Mouse (Mus musculus) hindbrain, embryonic 12.5 days (tissue): ENCODE results near the gene Palm2. TPM values are rescaled to one million over a fixed set of nuclear protein-coding genes. Genes with fewer than 3 reads are reported as not detected.
A peak's percentile ranks its signal among the peaks of the same experiment; 100 is the strongest.

Experiments used
- ATAC-seq: fragments of 200-750 bp; cut with Nextera tagmentation; 2 replicates; pipeline ENCODE4 v1.8.0; 2017; ENCODE audit warnings: moderate TSS enrichment; ENCODE audit not compliant: low FRiP score
- H3K27ac ChIP-seq: fragments of 300-500 bp; sonication (generic); 2 replicates; pipeline ENCODE4 v1.5.1; 2016; ENCODE audit warnings: mild to moderate bottlenecking
- H3K27me3 ChIP-seq: fragments of 300-500 bp; sonication (generic); 2 replicates; pipeline ENCODE4 v1.6.1; 2016; ENCODE audit warnings: mild to moderate bottlenecking
- H3K36me3 ChIP-seq: fragments of 300-500 bp; sonication (generic); 2 replicates; pipeline ENCODE4 v1.6.1; 2016; ENCODE audit warnings: mild to moderate bottlenecking
- H3K4me1 ChIP-seq: fragments of 300-500 bp; sonication (generic); 2 replicates; pipeline ENCODE4 v1.6.1; 2016
- H3K4me2 ChIP-seq: fragments of 300-500 bp; sonication (generic); replicated peaks from 2 replicates; pipeline ENCODE4 v1.6.1; 2016; ENCODE audit warnings: mild to moderate bottlenecking
- H3K4me3 ChIP-seq: fragments of 300-500 bp; sonication (generic); 2 replicates; pipeline ENCODE4 v1.5.1; 2016; ENCODE audit warnings: mild to moderate bottlenecking
- H3K9ac ChIP-seq: fragments of 300-500 bp; sonication (generic); 2 replicates; pipeline ENCODE4 v1.6.1; 2016; ENCODE audit warnings: mild to moderate bottlenecking, moderate library complexity
- H3K9me3 ChIP-seq: fragments of 300-500 bp; sonication (generic); replicated peaks from 2 replicates; pipeline ENCODE4 v1.6.1; 2016; ENCODE audit warnings: mild to moderate bottlenecking
- whole genome bisulfite sequencing: fragments of 180-500 bp; shearing (Covaris S2); methylation state at CpG from one replicate; pipeline ENCODE4 v1.1.7; 2016; 5-methylcytosine and 5-hydroxymethylcytosine counted together
- polyA plus RNA-seq: library from polyadenylated mRNA; unstranded; fragments of >200 nt; fragmentation: Nextera tagmentation; extraction: Ambion mirVana; gene quantifications from 2 replicates; pipeline ENCODE4 v1.2.1, GENCODE M21; 2016

Gene Palm2
- polyA plus RNA-seq, 1 experiment from 2014 or later, result 6.0 TPM

GRCm38 (mm10) chr4:57656861-57657260 is 222.8 kb downstream of the Palm2 start:
- ATAC-seq, result no peak
- Histone ChIP-seq H3K36me3 (no peaks in the 10 kb centered on the region), H3K4me2 (no peak overlapping the region), H3K4me3 (no peak overlapping the region), H3K4me1 (peaks cover 13% of the 10 kb centered on the region), H3K27me3 (no peaks in the 10 kb centered on the region), H3K9ac (no peak overlapping the region), H3K27ac (no peak overlapping the region), H3K9me3 (no peaks in the 10 kb centered on the region)
- WGBS, result 89% methylated on average over 3 of the region's 3 CpGs

- no peaks in the 10 kb centered on the region for H3K27me3 ChIP-seq
- H3K4me2 ChIP-seq, result no peak overlapping the region
- H3K4me3 ChIP-seq, result no peak overlapping the region
- H3K27ac ChIP-seq, result no peak overlapping the region
- H3K36me3 ChIP-seq, result no peaks in the 10 kb centered on the region
- WGBS, result 17% methylated on average over 4 of the region's 4 CpGs
- peaks cover 13% of the 10 kb centered on the region for H3K4me1 ChIP-seq
- no peaks in the 10 kb centered on the region for H3K9me3 ChIP-seq
- 0 out of 2 replicates have a peak, but pooled peaks have one; percentile 46 for ATAC-seq
- no peak overlapping the region for H3K9ac ChIP-seq
Measured at GRCm38 (mm10) chr4:57660470-57660869, 226.4 kb downstream of the Palm2 start.

GRCm38 (mm10) chr4:57666101-57666500 is 232.1 kb downstream of the Palm2 start:
- no peaks in the 10 kb centered on the region for H3K27me3 ChIP-seq
- H3K36me3 ChIP-seq, result no peaks in the 10 kb centered on the region
- H3K9ac ChIP-seq, result no peak overlapping the region
- H3K27ac ChIP-seq, result no peak overlapping the region
- no peaks in the 10 kb centered on the region for H3K4me1 ChIP-seq
- no peaks in the 10 kb centered on the region for H3K9me3 ChIP-seq
- no peak overlapping the region for H3K4me3 ChIP-seq
- ATAC-seq, result no peak
- H3K4me2 ChIP-seq, result no peak overlapping the region
- 83% methylated on average over 3 of the region's 3 CpGs for WGBS

- WGBS, result 70% methylated on average over 7 of the region's 7 CpGs
- no peak overlapping the region for H3K27ac ChIP-seq
- peaks cover 10% of the 10 kb centered on the region for H3K4me1 ChIP-seq
- H3K9ac ChIP-seq, result no peak overlapping the region
- no peak overlapping the region for H3K4me2 ChIP-seq
- H3K27me3 ChIP-seq, result no peaks in the 10 kb centered on the region
- ATAC-seq, result no peak
- H3K4me3 ChIP-seq, result no peak overlapping the region
- H3K9me3 ChIP-seq, result no peaks in the 10 kb centered on the region
- H3K36me3 ChIP-seq, result no peaks in the 10 kb centered on the region
Measured at GRCm38 (mm10) chr4:57670813-57671469, 236.9 kb downstream of the Palm2 start.

- peaks cover 10% of the 10 kb centered on the region for H3K4me1 ChIP-seq
- no peak overlapping the region for H3K9ac ChIP-seq
- H3K9me3 ChIP-seq, result no peaks in the 10 kb centered on the region
- no peak overlapping the region for H3K4me3 ChIP-seq
- no peak for ATAC-seq
- H3K36me3 ChIP-seq, result no peaks in the 10 kb centered on the region
- WGBS, result 79% methylated on average over 4 of the region's 4 CpGs
- no peak overlapping the region for H3K4me2 ChIP-seq
- no peaks in the 10 kb centered on the region for H3K27me3 ChIP-seq
- no peak overlapping the region for H3K27ac ChIP-seq
Measured at GRCm38 (mm10) chr4:57672541-57672940, 238.5 kb downstream of the Palm2 start.

- Histone ChIP-seq H3K9me3 (no peaks in the 10 kb centered on the region), H3K27ac (no peak overlapping the region), H3K4me1 (peaks cover 10% of the 10 kb centered on the region), H3K4me2 (peak overlapping the region; percentile 52), H3K36me3 (no peaks in the 10 kb centered on the region), H3K4me3 (peak overlapping the region; percentile 9; the same call in 1 of the 2 replicates), H3K9ac (peak overlapping the region; percentile 39; the same call in 1 of the 2 replicates), H3K27me3 (no peaks in the 10 kb centered on the region)
- 15% methylated on average over 12 of the region's 12 CpGs for WGBS
- ATAC-seq, result peak; percentile 74
Measured at GRCm38 (mm10) chr4:57672996-57673906, 239.2 kb downstream of the Palm2 start.

- no peak for ATAC-seq
Measured at GRCm38 (mm10) chr4:57674351-57674750, 240.3 kb downstream of the Palm2 start.

GRCm38 (mm10) chr4:57675387-57675786 is 241.3 kb downstream of the Palm2 start:
- H3K36me3 ChIP-seq, result no peaks in the 10 kb centered on the region
- peaks cover 14% of the 10 kb centered on the region for H3K4me1 ChIP-seq
- H3K4me3 ChIP-seq, result peak overlapping the region; percentile 13; the same call in 1 of the 2 replicates
- peak overlapping the region; percentile 47 for H3K4me2 ChIP-seq
- 3% methylated on average over 13 of the region's 13 CpGs for WGBS
- no peak overlapping the region for H3K27ac ChIP-seq
- H3K27me3 ChIP-seq, result no peaks in the 10 kb centered on the region
- peak; percentile 27; the same call in 1 of the 2 replicates for ATAC-seq
- H3K9me3 ChIP-seq, result no peaks in the 10 kb centered on the region
- H3K9ac ChIP-seq, result peak overlapping the region; percentile 18; the same call in 1 of the 2 replicates

More at GRCm38 (mm10) chr4:57674351-57674750, 240.3 kb downstream of the Palm2 start:
- Histone ChIP-seq H3K4me1 (peaks cover 10% of the 10 kb centered on the region), H3K9ac (no peak overlapping the region), H3K4me2 (no peak overlapping the region), H3K9me3 (no peaks in the 10 kb centered on the region), H3K36me3 (no peaks in the 10 kb centered on the region), H3K4me3 (no peak overlapping the region), H3K27ac (no peak overlapping the region), H3K27me3 (no peaks in the 10 kb centered on the region)
- WGBS, result 77% methylated on average over 7 of the region's 7 CpGs

GRCm38 (mm10) chr4:57677916-57678315 is 243.9 kb downstream of the Palm2 start:
- Histone ChIP-seq H3K4me3 (no peak overlapping the region), H3K27ac (no peak overlapping the region), H3K4me1 (peaks cover 19% of the 10 kb centered on the region), H3K36me3 (no peaks in the 10 kb centered on the region), H3K4me2 (no peak overlapping the region), H3K27me3 (no peaks in the 10 kb centered on the region), H3K9me3 (no peaks in the 10 kb centered on the region), H3K9ac (no peak overlapping the region)
- no peak for ATAC-seq
- 85% methylated on average over 12 of the region's 12 CpGs for WGBS

GRCm38 (mm10) chr4:57678991-57679457 is 245.0 kb downstream of the Palm2 start:
- Histone ChIP-seq H3K27ac (no peak overlapping the region), H3K4me1 (peaks cover 19% of the 10 kb centered on the region), H3K27me3 (no peaks in the 10 kb centered on the region), H3K36me3 (no peaks in the 10 kb centered on the region), H3K4me2 (no peak overlapping the region), H3K4me3 (no peak overlapping the region), H3K9ac (no peak overlapping the region), H3K9me3 (no peaks in the 10 kb centered on the region)
- ATAC-seq, result no peak
- WGBS, result 78% methylated on average over 9 of the region's 9 CpGs

- no peak overlapping the region for H3K4me2 ChIP-seq
- H3K27me3 ChIP-seq, result no peaks in the 10 kb centered on the region
- no peaks in the 10 kb centered on the region for H3K36me3 ChIP-seq
- no peak overlapping the region for H3K9ac ChIP-seq
- H3K4me3 ChIP-seq, result no peak overlapping the region
- peaks cover 12% of the 10 kb centered on the region for H3K4me1 ChIP-seq
- no peak for ATAC-seq
- H3K9me3 ChIP-seq, result no peaks in the 10 kb centered on the region
- no peak overlapping the region for H3K27ac ChIP-seq
- 51% methylated on average over 12 of the region's 12 CpGs for WGBS
Measured at GRCm38 (mm10) chr4:57680186-57680585, 246.1 kb downstream of the Palm2 start.

GRCm38 (mm10) chr4:57681511-57681910 is 247.5 kb downstream of the Palm2 start:
- H3K9ac ChIP-seq, result peak overlapping the region; percentile 23; the same call in 1 of the 2 replicates
- no peak overlapping the region for H3K4me2 ChIP-seq
- H3K9me3 ChIP-seq, result no peaks in the 10 kb centered on the region
- ATAC-seq, result peak; percentile 58; the same call in 1 of the 2 replicates
- no peak overlapping the region for H3K4me3 ChIP-seq
- WGBS, result 64% methylated on average over 12 of the region's 12 CpGs
- H3K36me3 ChIP-seq, result no peaks in the 10 kb centered on the region
- H3K27me3 ChIP-seq, result no peaks in the 10 kb centered on the region
- H3K4me1 ChIP-seq, result 0 out of 2 replicates have a peak, but pooled peaks cover 9% of the 10 kb centered on the region
- H3K27ac ChIP-seq, result no peak overlapping the region; the same call in 1 of the 2 replicates
